Mouse (Mus musculus) brain, embryonic 18.5 days (tissue): ENCODE measurements at regions not wholly inside any gene's neighbourhood (a gene's known extent, or its start where the extent isn't known, plus 50 kb on each side); places are given as distances from the start of the nearest gene placed in this dataset.

ENCODE experiments used
- DNase-seq: peaks from one replicate; pipeline ENCODE4 v3.0.0-alpha.2; 2012; ENCODE audit warnings: low read depth, low spot score

DNA sequence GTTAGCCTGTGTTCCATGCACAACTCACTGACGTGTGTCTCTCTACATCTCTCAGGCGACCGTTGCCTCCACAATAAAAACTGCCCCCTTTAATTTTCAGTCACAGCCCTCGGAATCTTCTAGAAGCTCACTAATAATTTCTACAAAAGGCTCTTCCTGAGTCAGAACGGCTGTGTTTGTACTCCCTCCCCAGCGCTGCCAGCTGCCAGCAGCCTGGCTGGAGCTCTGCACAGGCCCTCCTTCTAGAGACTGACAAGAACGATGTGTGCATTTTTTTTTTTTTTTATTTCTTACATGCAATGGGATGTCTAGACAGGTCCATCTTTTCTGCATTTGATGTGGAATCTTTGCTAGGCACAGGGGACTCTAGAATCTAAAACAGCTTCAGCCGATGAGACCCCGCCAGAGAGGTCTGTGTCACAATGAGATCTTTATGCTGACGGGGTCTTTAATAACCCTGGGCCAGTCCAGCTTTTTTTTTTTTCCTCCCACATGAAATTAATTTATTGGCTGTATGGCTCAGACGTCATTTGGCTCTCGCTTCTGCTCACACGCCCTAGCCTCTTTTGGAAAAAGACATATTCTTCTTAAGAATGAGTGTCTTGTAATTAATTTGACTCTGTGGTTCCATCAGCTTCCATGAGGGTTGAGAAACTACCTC, 185.8 kb upstream of the Zfp507 start:
- no peak for DNase-seq

- no peak for DNase-seq
Observed at GRCm38 (mm10) chr7:35977986-35978385, 175.2 kb upstream of the Zfp507 start.

DNA sequence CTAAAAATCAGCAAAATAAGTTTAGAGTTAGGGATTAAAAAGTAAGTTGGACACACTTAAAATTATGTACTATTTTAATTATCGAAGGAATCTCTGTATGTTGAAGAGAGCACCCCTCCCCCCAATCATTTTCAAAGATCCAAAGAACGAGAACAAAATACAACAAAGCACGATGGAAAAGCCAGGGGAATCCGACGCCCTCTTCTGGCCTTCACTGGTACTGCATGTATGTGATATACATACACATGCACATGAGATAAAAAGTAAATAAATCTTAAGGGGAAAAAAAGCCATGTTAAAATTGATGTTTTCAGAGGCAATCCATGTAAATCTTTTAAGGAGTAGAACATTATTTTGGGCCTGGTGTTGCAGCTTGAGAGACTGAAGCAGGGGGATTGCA, 155.9 kb upstream of the Zfp507 start:
- no peak for DNase-seq

DNA sequence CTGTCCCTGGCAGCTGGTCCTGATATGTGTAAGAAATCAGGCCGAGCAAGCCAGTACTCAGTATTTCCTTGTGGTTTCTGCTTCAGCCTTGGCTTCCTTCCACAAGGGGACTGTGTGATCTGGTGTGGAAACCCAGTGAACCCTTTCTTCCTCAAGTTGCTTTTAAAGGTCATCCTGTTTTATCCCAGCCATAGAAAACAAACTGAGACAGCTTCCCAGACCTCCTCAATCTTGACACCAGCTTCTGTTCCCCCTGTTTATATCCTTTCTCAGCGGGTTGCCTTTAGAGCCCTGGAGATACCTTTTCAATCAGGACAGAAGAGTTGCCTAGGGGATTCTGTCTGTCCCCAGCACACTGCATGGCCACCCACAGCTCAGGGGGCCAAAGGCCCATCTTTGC, 155.2 kb upstream of the Zfp507 start:
- no peak for DNase-seq

DNA sequence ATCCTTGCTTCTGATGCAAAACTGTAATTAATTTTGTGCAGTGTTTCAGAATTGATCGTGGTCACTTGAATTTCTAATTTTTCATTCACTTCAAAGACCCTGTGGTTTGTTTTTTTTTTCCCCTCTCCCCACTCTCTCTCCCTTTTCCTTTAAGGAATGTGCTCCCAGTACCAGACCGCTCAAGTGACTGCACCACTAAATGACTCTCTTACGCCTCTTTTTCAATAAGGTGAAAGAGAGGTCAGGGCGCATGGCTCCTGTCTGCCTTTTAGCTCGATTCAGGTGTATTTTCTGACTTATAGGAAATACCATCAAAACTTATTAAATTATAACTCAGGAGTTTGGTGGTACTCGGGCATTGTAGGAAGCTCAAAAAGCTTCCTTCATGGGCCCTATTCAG, 146.0 kb upstream of the Zfp507 start:
- DNase-seq: no peak

- DNase-seq: no peak
Observed at GRCm38 (mm10) chr7:35948389-35948788, 145.6 kb upstream of the Zfp507 start.

- DNase-seq: no peak
Observed at GRCm38 (mm10) chr7:35941086-35941485, 138.3 kb upstream of the Zfp507 start.

GRCm38 (mm10) chr7:35938123-35938869, 135.5 kb upstream of the Zfp507 start:
- DNase-seq: no peak

DNA sequence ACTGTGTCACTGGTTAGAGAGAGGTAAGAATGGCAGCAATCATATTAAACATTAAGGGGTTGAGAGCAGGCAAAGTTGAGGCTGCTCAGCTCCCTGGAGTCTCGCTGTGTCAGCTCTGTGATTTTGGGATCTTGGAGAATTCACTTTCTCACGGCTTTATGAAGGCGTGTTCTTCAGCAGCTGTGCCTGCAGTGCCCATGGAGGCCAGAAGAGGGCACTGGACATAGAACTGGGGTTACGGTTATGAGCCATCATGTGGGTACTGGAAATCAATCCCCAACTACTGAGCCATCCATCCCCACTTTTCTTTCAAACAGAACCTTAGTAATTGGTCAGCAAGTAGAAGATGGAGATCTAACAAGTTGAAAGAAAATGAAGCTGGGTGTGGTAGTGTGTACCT, 123.9 kb upstream of the Zfp507 start:
- no peak for DNase-seq

DNA sequence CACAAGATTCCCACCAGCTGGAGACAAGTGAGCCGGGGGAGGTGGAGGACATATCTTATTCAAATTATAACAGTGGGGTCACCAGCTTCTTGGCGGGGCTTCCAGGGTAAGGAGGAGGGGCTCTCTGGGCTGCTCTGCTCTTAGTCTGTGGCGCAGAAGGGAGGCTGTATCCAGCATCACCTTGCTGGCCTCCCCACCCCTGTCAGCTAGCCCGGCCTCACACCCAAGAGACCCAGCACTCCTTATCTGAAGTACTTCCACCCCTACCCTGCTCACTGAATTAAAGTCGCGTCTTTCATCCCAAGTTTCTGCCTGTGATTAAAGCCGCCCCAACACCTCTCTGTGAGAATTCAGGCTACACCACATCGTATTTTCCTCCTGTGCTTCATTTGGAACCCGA, 119.8 kb upstream of the Zfp507 start:
- no peak for DNase-seq

- DNase-seq: no peak
Observed at GRCm38 (mm10) chr7:35920884-35921283, 118.1 kb upstream of the Zfp507 start.

DNA sequence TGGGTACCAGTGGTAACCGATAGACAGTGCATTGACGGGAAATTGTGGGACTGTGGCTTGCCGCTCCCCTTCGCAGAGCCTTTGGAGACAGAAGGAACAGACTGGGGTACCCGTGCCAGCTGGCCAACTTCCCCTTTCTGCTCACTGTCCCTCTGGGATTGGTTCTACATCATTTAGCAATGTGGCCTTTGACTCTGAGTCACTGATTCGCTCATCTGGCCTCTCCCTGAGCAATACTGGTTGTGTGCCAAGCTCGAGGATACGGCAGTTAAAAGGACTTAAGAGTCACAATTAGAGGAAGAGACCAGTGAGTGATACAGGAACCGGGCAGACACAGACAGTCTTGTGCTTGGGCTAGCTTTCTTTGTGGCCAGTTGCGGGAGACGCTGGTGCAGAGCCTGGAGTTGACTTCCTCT, 117.4 kb upstream of the Zfp507 start:
- DNase-seq: no peak

- DNase-seq: no peak
Observed at GRCm38 (mm10) chr7:35910109-35910706, 107.4 kb upstream of the Zfp507 start.

DNA sequence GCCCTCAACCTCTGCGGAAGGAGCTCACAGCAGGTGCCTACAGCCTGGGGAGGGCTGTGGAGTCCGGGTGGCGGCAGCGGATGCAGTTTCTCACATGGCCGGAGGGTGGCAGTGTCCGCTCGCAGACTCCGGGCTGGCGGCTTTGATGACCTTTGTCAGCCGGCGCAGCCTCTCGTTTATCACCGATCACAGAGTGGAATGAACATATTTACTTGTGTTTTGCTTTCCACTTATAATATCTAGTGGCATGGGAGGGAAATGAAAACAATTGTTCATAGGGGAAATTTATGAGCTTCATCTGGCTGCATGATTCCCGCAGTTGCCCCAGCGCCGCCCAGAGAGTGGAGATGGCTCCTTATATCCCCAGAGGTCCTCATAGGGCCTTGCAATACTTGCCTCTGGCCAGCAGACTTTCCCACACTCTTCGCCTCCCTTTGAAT, 99.2 kb upstream of the Zfp507 start:
- DNase-seq: peak; percentile 4

- no peak for DNase-seq
Observed at GRCm38 (mm10) chr7:35898701-35899445, 96.1 kb upstream of the Zfp507 start.

GRCm38 (mm10) chr7:35893292-35893691, 90.5 kb upstream of the Zfp507 start:
- DNase-seq: no peak

GRCm38 (mm10) chr7:35886051-35886450, 83.2 kb upstream of the Zfp507 start:
- DNase-seq: no peak

DNA sequence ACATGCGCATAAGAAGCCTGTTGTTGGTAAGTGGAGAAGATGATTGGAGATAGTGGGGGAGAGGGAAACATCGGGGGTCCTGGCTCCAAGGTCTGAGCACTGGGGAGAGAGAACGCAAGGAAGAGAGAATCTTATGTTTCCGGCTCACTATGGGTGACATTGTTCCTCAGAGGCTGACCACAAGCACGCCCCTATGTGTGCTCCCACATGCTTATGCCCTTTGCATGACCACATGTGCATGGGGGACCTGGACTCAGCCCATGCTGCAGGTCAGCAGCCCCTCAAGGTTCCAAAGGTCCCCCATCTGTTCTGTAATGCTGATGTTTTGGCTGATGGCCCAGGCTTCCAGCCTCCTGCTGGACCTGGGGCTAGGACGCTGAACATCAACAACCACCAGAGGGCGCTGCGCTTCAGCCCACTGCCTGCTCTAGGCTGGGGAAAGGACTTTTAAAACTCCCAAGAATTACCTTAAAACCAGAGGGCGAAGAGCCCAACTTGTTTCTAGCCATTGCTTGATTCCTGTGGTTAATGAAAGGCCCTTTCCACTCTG, 77.0 kb upstream of the Zfp507 start:
- peak; percentile 6 for DNase-seq

GRCm38 (mm10) chr7:35878164-35878563, 75.4 kb upstream of the Zfp507 start:
- peak; percentile 22 for DNase-seq

DNA sequence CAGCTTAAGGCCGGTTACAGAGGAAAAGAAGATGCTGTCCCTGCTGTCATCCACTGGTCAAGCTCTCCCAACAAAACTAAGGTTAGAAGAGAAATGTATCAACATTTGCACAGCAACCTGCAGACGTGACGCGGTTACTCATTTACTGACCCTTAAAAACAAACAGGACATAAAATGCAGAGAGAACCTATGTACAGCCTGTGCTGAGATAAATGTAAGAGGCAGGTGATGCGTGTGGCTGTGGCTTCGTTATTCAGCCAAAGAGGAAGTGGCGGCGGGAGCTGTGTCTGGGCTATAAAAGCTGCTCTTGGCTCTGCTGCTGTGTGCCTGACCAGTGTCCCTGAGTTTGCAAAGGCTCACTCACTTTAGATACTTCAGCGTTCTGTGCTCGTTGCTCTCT, 58.2 kb upstream of the Zfp507 start:
- DNase-seq: no peak

DNA sequence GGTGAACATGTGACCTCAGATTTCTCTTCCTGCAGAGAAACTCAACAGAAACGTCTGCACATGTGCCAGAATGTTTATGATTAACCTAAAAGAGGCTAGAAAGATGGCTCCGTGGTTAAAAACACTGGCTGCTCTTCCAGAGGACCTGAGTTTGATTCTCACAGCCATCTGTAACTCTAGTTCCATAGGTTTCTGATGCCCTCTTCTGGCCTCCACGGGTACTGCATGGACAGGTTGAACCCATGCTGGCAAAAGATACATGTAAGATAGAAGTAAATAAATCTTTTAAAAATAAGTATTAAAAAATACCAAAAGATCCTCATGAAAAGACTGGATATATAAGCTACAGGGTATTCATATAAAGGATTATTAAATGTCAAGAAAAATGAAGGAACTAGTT, 56.8 kb upstream of the Zfp507 start:
- DNase-seq: no peak

GRCm38 (mm10) chr7:35857693-35858092, 54.9 kb upstream of the Zfp507 start:
- DNase-seq: no peak
